Mouse (Mus musculus): Measurements from ENCODE around the gene Ppm1l. TPM values are rescaled to one million over a fixed set of nuclear protein-coding genes. Genes with fewer than 3 reads are reported as not detected.
A peak's percentile ranks its signal among the peaks of the same experiment; 100 is the strongest.

Gene Ppm1l
- polyA plus RNA-seq, 1 experiment from 2014 or later: 17.0 TPM

GRCm38 (mm10) chr3:69358620-69358964 is 41.9 kb downstream of the Ppm1l start:
- Histone ChIP-seq H3K4me1 (ENCODE audit: control insufficient read depth, insufficient read depth, low read length) (no peaks in the 10 kb centered on the region), H3K27me3 (ENCODE audit: control insufficient read depth, insufficient read depth, low read length) (no peaks in the 10 kb centered on the region), H3K36me3 (ENCODE audit: control insufficient read depth, insufficient read depth, low read length) (no peaks in the 10 kb centered on the region), H3K4me3 (ENCODE audit: low read depth, low read length) (no peak overlapping the region), H3K27ac (ENCODE audit: low read depth, low read length) (no peak overlapping the region), H3K9ac (ENCODE audit: low read length) (no peak overlapping the region), H3K4me2 (no peak overlapping the region), H3K9me3 (ENCODE audit: control insufficient read depth, low read length) (no peaks in the 10 kb centered on the region)
- ATAC-seq (ENCODE audit: low FRiP score) (no peak), DNase-seq (ENCODE audit: low spot score, missing footprints) (no peak)
- WGBS: 97% methylated on average over 8 of the region's 8 CpGs

GRCm38 (mm10) chr3:69360263-69360895 is 43.7 kb downstream of the Ppm1l start:
- H3K27me3 ChIP-seq (ENCODE audit: control insufficient read depth, insufficient read depth, low read length): no peaks in the 10 kb centered on the region
- WGBS: 79% methylated on average over 4 of the region's 4 CpGs
- no peak overlapping the region for H3K4me3 ChIP-seq (ENCODE audit: low read depth, low read length)
- H3K9ac ChIP-seq (ENCODE audit: low read length): no peak overlapping the region
- no peaks in the 10 kb centered on the region for H3K36me3 ChIP-seq (ENCODE audit: control insufficient read depth, insufficient read depth, low read length)
- H3K4me1 ChIP-seq (ENCODE audit: control insufficient read depth, insufficient read depth, low read length): peaks cover 2% of the 10 kb centered on the region; the same call in 1 of the 2 replicates
- H3K4me2 ChIP-seq: no peak overlapping the region
- no peak overlapping the region for H3K27ac ChIP-seq (ENCODE audit: low read depth, low read length)
- peak; percentile 8 for DNase-seq (ENCODE audit: low spot score, missing footprints)
- ATAC-seq (ENCODE audit: low FRiP score): no peak
- no peaks in the 10 kb centered on the region for H3K9me3 ChIP-seq (ENCODE audit: control insufficient read depth, low read length)

GRCm38 (mm10) chr3:69361487-69362349 is 45.1 kb downstream of the Ppm1l start:
- 90% methylated on average over 13 of the region's 13 CpGs for WGBS

GRCm38 (mm10) chr3:69362350-69362790 is 45.7 kb downstream of the Ppm1l start:
- H3K27ac ChIP-seq (ENCODE audit: low read depth, low read length): no peak overlapping the region
- H3K4me1 ChIP-seq (ENCODE audit: control insufficient read depth, insufficient read depth, low read length): peaks cover 2% of the 10 kb centered on the region; the same call in 1 of the 2 replicates
- no peaks in the 10 kb centered on the region for H3K9me3 ChIP-seq (ENCODE audit: control insufficient read depth, low read length)
- no peak overlapping the region for H3K4me3 ChIP-seq (ENCODE audit: low read depth, low read length)
- WGBS: 82% methylated on average over 5 of the region's 5 CpGs
- H3K36me3 ChIP-seq (ENCODE audit: control insufficient read depth, insufficient read depth, low read length): no peaks in the 10 kb centered on the region
- DNase-seq (ENCODE audit: low spot score, missing footprints): no peak
- no peaks in the 10 kb centered on the region for H3K27me3 ChIP-seq (ENCODE audit: control insufficient read depth, insufficient read depth, low read length)
- no peak for ATAC-seq (ENCODE audit: low FRiP score)
- no peak overlapping the region for H3K4me2 ChIP-seq
- no peak overlapping the region for H3K9ac ChIP-seq (ENCODE audit: low read length)

More at GRCm38 (mm10) chr3:69361487-69362349, 45.1 kb downstream of the Ppm1l start:
- Histone ChIP-seq H3K4me1 (ENCODE audit: control insufficient read depth, insufficient read depth, low read length) (peaks cover 2% of the 10 kb centered on the region; the same call in 1 of the 2 replicates), H3K4me2 (no peak overlapping the region), H3K9ac (ENCODE audit: low read length) (no peak overlapping the region), H3K9me3 (ENCODE audit: control insufficient read depth, low read length) (no peaks in the 10 kb centered on the region), H3K36me3 (ENCODE audit: control insufficient read depth, insufficient read depth, low read length) (no peaks in the 10 kb centered on the region), H3K27me3 (ENCODE audit: control insufficient read depth, insufficient read depth, low read length) (no peaks in the 10 kb centered on the region), H3K27ac (ENCODE audit: low read depth, low read length) (no peak overlapping the region), H3K4me3 (ENCODE audit: low read depth, low read length) (no peak overlapping the region)
- ATAC-seq (ENCODE audit: low FRiP score) (no peak), DNase-seq (ENCODE audit: low spot score, missing footprints) (peak; percentile 51)

GRCm38 (mm10) chr3:69362906-69363305 is 46.2 kb downstream of the Ppm1l start:
- DNase-seq (ENCODE audit: low spot score, missing footprints) (peak; percentile 81), ATAC-seq (ENCODE audit: low FRiP score) (no peak)
- Histone ChIP-seq H3K27me3 (ENCODE audit: control insufficient read depth, insufficient read depth, low read length) (no peaks in the 10 kb centered on the region), H3K4me2 (no peak overlapping the region), H3K4me1 (ENCODE audit: control insufficient read depth, insufficient read depth, low read length) (peaks cover 2% of the 10 kb centered on the region; the same call in 1 of the 2 replicates), H3K36me3 (ENCODE audit: control insufficient read depth, insufficient read depth, low read length) (no peaks in the 10 kb centered on the region), H3K4me3 (ENCODE audit: low read depth, low read length) (no peak overlapping the region), H3K27ac (ENCODE audit: low read depth, low read length) (no peak overlapping the region), H3K9ac (ENCODE audit: low read length) (no peak overlapping the region), H3K9me3 (ENCODE audit: control insufficient read depth, low read length) (no peaks in the 10 kb centered on the region)
- 71% methylated on average over 4 of the region's 4 CpGs for whole genome bisulfite sequencing

- Histone ChIP-seq H3K4me2 (no peak overlapping the region), H3K9me3 (ENCODE audit: control insufficient read depth, low read length) (no peaks in the 10 kb centered on the region), H3K36me3 (ENCODE audit: control insufficient read depth, insufficient read depth, low read length) (no peaks in the 10 kb centered on the region), H3K4me1 (ENCODE audit: control insufficient read depth, insufficient read depth, low read length) (peaks cover 2% of the 10 kb centered on the region; the same call in 1 of the 2 replicates), H3K9ac (ENCODE audit: low read length) (no peak overlapping the region), H3K4me3 (ENCODE audit: low read depth, low read length) (no peak overlapping the region), H3K27ac (ENCODE audit: low read depth, low read length) (no peak overlapping the region), H3K27me3 (ENCODE audit: control insufficient read depth, insufficient read depth, low read length) (no peaks in the 10 kb centered on the region)
- DNase-seq (ENCODE audit: low spot score, missing footprints) (peak; percentile 69), ATAC-seq (ENCODE audit: low FRiP score) (no peak)
- 87% methylated on average over 6 of the region's 6 CpGs for WGBS
Observed at GRCm38 (mm10) chr3:69364151-69364550, 47.5 kb downstream of the Ppm1l start.

GRCm38 (mm10) chr3:69367916-69368315 is 51.3 kb downstream of the Ppm1l start:
- DNase-seq (ENCODE audit: low spot score, missing footprints): peak; percentile 77
- Histone ChIP-seq H3K27me3 (ENCODE audit: control insufficient read depth, insufficient read depth, low read length) (no peaks in the 10 kb centered on the region), H3K4me1 (ENCODE audit: control insufficient read depth, insufficient read depth, low read length) (peaks cover 2% of the 10 kb centered on the region; the same call in 1 of the 2 replicates), H3K36me3 (ENCODE audit: control insufficient read depth, insufficient read depth, low read length) (no peaks in the 10 kb centered on the region), H3K4me3 (ENCODE audit: low read depth, low read length) (no peak overlapping the region), H3K27ac (ENCODE audit: low read depth, low read length) (no peak overlapping the region), H3K9ac (ENCODE audit: low read length) (no peak overlapping the region), H3K9me3 (ENCODE audit: control insufficient read depth, low read length) (no peaks in the 10 kb centered on the region; the same call in 1 of the 2 replicates), H3K4me2 (no peak overlapping the region)
- WGBS: 90% methylated on average over 9 of the region's 9 CpGs
- ATAC-seq (ENCODE audit: low FRiP score): no peak

GRCm38 (mm10) chr3:69372731-69373130 is 56.1 kb downstream of the Ppm1l start:
- DNase-seq (ENCODE audit: low spot score, missing footprints) (peak; percentile 44), ATAC-seq (ENCODE audit: low FRiP score) (no peak)
- Histone ChIP-seq H3K27ac (ENCODE audit: low read depth, low read length) (no peak overlapping the region), H3K4me2 (no peak overlapping the region), H3K4me3 (ENCODE audit: low read depth, low read length) (no peak overlapping the region), H3K9me3 (ENCODE audit: control insufficient read depth, low read length) (no peaks in the 10 kb centered on the region; the same call in 1 of the 2 replicates), H3K9ac (ENCODE audit: low read length) (no peak overlapping the region), H3K36me3 (ENCODE audit: control insufficient read depth, insufficient read depth, low read length) (no peaks in the 10 kb centered on the region), H3K4me1 (ENCODE audit: control insufficient read depth, insufficient read depth, low read length) (no peaks in the 10 kb centered on the region), H3K27me3 (ENCODE audit: control insufficient read depth, insufficient read depth, low read length) (no peaks in the 10 kb centered on the region)
- 78% methylated on average over 3 of the region's 3 CpGs for WGBS
